Mouse (Mus musculus): ENCODE results near the gene E130218I03Rik.

Gene E130218I03Rik

DNA sequence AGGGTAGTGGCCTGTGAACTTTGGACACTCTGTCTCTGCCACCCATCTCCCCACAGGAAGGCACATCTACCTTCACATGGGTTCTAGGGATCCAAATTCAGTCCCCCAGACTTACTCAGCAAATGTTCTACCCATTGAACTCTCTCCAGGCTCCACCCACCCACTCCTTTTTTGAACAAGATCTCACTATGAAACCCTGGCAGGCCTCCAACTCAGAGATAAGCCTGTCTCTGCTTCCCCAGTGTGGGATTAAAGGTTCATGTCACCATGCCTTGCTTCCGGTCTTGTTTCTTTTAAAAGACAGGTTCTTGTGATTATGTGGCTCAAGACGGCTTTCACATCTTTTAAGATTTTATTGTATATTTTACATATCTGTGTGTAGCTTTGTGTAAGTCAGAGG is 41.5 kb downstream of the E130218I03Rik start:
- no peak for DNase-seq (ENCODE audit: inconsistent age in 2 of 2, low spot score in 1 of 2)

- DNase-seq (ENCODE audit: inconsistent age in 2 of 2, low spot score in 1 of 2) = no peak
These were observed 43.0 kb downstream of the E130218I03Rik start for GRCm38 (mm10) chr4:134286226-134287167.

GRCm38 (mm10) chr4:134287168-134287564 is 43.7 kb downstream of the E130218I03Rik start:
- peak; percentile 98 to 99 for DNase-seq (ENCODE audit: inconsistent age in 2 of 2, low spot score in 1 of 2)

- DNase-seq (ENCODE audit: inconsistent age in 2 of 2, low spot score in 1 of 2) = peak; percentile 82 to 93
These were observed 44.1 kb downstream of the E130218I03Rik start, which contains the start of gene Pdik1l for GRCm38 (mm10) chr4:134287575-134288025. Gene Pdik1l (minus strand): TSS chr4:134287895.

DNA sequence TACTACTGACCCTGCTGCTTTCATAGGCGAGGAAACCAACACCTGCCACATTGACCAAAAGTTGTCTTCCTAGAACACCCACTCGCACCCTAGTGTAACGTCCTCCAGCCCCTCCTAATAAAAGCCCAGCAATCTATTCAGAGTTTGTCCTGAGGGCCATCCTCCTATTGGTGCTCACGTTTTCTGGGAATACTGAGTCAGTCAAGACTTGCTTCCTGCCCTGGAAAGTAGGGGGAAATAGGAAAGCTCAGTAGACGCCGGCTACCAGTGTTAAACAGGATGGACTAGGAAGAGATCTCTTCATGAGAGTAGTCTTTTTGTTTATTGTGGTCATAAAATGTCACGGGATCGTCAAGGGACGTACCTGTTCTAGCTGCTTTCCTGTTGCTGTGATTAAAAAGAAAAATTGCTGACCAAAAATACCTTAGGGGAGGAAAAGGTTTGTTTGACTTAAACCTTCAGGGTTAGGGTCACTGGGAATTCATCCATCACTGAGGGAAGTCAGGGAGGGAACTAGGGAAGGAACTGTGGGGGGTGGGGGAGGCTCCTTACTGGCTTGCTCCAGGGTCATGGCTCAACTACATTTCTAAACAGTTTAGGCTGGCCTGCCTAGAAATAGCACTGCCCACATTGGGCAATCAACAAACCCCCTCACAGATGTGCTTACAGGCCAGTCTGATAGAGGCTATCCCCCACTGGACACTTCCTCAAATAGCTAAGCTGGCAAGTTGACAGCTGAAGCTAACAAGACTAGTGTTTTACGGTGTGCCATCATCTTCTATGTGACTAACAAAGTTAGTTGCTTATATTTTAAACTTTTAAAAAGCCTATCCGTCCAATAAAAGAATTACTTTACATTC is 45.2 kb downstream of the E130218I03Rik start:
- peak in 1 of 2 experiments; percentile 64 for DNase-seq (ENCODE audit: inconsistent age in 2 of 2, low spot score in 1 of 2)

DNA sequence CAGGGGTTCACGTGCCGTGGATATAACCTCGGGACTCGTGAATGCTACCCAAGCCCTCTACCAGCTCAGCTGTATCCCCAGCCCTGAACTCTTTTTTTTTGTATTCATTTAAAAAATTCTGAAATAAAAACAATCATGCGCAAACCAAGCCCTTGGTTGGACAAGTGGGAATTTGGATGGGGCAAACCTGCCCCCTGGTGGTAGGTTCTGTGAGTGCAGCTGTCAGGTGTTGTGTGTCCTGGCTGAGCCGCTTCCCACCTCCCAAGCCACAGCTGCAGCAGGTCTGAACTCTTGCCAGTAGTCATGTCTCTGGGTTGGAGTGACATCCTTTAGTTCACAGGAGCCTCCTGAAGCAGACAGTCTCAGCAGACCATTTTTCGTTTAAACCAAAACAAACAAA is 48.6 kb downstream of the E130218I03Rik start:
- peak; percentile 62 to 89 for DNase-seq (ENCODE audit: inconsistent age in 2 of 2, low spot score in 1 of 2)

DNA sequence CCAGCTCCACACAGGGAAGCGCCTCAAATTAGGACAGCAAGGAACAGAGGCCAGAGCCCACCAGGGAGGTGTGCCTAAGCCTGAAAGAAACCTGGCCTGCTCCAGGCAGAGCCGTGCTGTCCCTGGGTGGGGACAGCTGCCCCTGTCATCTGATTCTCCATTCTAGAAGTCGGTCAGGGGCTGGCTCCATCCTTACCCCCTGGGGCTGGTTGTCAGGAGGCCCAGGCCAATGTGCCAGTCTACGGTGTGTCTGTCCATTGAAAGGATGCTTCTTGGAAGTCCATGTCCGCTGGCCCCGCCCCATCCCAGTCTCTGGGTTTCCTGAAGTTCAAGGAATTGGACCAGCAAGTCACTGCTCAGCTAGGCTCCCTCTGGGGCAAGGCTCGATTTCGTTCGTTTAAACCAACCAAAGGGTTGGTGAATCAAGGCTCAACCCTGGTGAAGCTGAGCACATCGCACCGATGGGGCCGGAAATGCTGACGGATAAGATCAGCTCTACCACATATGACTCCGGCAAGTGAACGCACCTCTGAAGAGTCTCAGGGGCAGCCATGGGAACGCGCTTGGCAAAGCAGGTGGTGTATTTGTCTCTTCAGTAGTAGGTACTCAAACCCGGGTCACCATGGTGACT is 49.7 kb downstream of the E130218I03Rik start:
- no peak for DNase-seq (ENCODE audit: inconsistent age in 2 of 2, low spot score in 1 of 2)

GRCm38 (mm10) chr4:134293692-134294163 is 50.3 kb downstream of the E130218I03Rik start:
- no peak for DNase-seq (ENCODE audit: inconsistent age in 2 of 2, low spot score in 1 of 2)

Data from adrenal gland, adult (tissue).